Mouse (Mus musculus): ENCODE data around the gene Mageb1.
"Not testable (repeated sequence)": the region's sequence is repeated elsewhere in the genome, so short reads cannot be mapped to it uniquely, and the experiment has no call there.

Gene Mageb1

DNA sequence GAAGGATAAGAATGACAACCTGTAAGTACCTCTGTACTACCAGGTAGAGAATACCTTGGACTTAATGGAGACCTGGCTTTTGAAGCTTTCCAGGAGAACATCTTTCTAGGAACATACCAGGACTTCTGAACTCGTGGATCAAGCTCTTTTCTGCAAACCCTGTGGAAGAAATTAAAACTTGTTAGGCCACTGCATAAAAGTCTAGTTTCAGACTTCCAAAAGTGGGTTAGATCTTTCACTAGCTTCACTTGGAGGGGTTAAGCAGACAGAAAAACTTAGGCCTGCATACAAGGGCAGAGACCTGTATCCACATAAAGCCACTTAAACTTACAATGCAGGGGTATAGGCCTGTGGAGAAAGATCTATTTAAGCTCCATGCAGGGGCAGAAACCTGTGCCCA, at the start of gene Mageb1:
Mageb1 (minus strand) TSS at position 101 of the 400 bp plus-strand sequence.
- not testable (repeated sequence) for DNase-seq (ENCODE audit: low read depth, low spot score)

Data from c-Kit-negative CD71-positive TER-119-positive erythroid progenitor cells, embryonic 14.5 days (primary cell).